Mouse (Mus musculus): ENCODE measurements at regions not wholly inside any gene's neighbourhood (a gene's known extent, or its start where the extent isn't known, plus 50 kb on each side); places are given as distances from the start of the nearest gene placed in this dataset.

GRCm38 (mm10) chr17:45955481-45955880, 76.7 kb downstream of the Vegfa start:
- DNase-seq (ENCODE audit: low spot score) = no peak
- no peak overlapping the region for H3K4me3 ChIP-seq (ENCODE audit: low read depth, low read length)
- H3K9ac ChIP-seq (replicated peaks; ENCODE audit: low read depth, low read length) = no peak overlapping the region
- H3K36me3 ChIP-seq (replicated peaks; ENCODE audit: control insufficient read depth, insufficient read depth, low read length) = no peaks in the 10 kb centered on the region
- H3K27ac ChIP-seq (ENCODE audit: low read depth) = no peak overlapping the region
- H3K4me1 ChIP-seq (ENCODE audit: control insufficient read depth, insufficient read depth) = peaks cover 2% of the 10 kb centered on the region; the same call in 1 of the 2 replicates
- no peak for ATAC-seq (ENCODE audit: insufficient read depth, low read depth)
- no peaks in the 10 kb centered on the region for H3K27me3 ChIP-seq (ENCODE audit: control insufficient read depth, insufficient read depth, low read length)
- TF ChIP-seq EP300 (IDR thresholded peaks at IDR 0.05; ENCODE audit: low read depth) (no peak), CTCF (IDR thresholded peaks at IDR 0.05; ENCODE audit: low read depth) (no peak)
- H3K4me2 ChIP-seq (ENCODE audit: low read depth, low read length) = no peak overlapping the region
- 51% methylated on average over 10 of the region's 10 CpGs for WGBS
- no peaks in the 10 kb centered on the region for H3K9me3 ChIP-seq (replicated peaks; ENCODE audit: control insufficient read depth, low read length)

GRCm38 (mm10) chr17:45954824-45955223, 77.3 kb downstream of the Vegfa start:
- Histone ChIP-seq H3K4me3 (ENCODE audit: low read depth, low read length) (no peak overlapping the region), H3K4me1 (ENCODE audit: control insufficient read depth, insufficient read depth) (peaks cover 3% of the 10 kb centered on the region; the same call in 1 of the 2 replicates), H3K9ac (replicated peaks; ENCODE audit: low read depth, low read length) (no peak overlapping the region), H3K36me3 (replicated peaks; ENCODE audit: control insufficient read depth, insufficient read depth, low read length) (no peaks in the 10 kb centered on the region), H3K9me3 (replicated peaks; ENCODE audit: control insufficient read depth, low read length) (no peaks in the 10 kb centered on the region), H3K27me3 (ENCODE audit: control insufficient read depth, insufficient read depth, low read length) (no peaks in the 10 kb centered on the region), H3K27ac (ENCODE audit: low read depth) (no peak overlapping the region), H3K4me2 (ENCODE audit: low read depth, low read length) (no peak overlapping the region)
- no peak for TF ChIP-seq EP300 (IDR thresholded peaks at IDR 0.05; ENCODE audit: low read depth)
- TF ChIP-seq CTCF (IDR thresholded peaks at IDR 0.05; ENCODE audit: low read depth) = no peak
- 82% methylated on average over 7 of the region's 7 CpGs for WGBS
- no peak for DNase-seq (ENCODE audit: low spot score)
- ATAC-seq (ENCODE audit: insufficient read depth, low read depth) = no peak

DNA sequence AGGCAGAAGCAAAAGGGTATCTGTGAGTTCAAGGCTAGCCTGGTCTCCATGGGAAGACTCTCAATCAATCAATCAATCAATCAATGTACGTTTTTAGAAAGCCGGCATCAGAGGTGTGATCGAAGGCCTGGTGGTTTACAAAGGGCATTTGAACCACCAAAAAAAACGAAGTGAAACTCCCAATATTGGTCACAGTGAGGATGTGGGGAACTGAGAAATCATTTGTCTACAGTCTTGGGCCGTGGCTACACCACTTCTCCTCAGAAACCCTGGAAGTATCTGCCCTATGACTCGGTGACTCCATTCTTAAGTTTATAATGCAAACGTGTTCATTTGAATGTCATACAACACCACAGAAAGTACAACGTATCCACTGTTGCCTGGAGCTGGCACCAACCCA, 78.6 kb downstream of the Vegfa start:
- Histone ChIP-seq H3K27ac (ENCODE audit: low read depth) (no peak overlapping the region), H3K9me3 (replicated peaks; ENCODE audit: control insufficient read depth, low read length) (no peaks in the 10 kb centered on the region), H3K9ac (replicated peaks; ENCODE audit: low read depth, low read length) (no peak overlapping the region), H3K4me1 (ENCODE audit: control insufficient read depth, insufficient read depth) (peaks cover 3% of the 10 kb centered on the region; the same call in 1 of the 2 replicates), H3K4me2 (ENCODE audit: low read depth, low read length) (no peak overlapping the region), H3K27me3 (ENCODE audit: control insufficient read depth, insufficient read depth, low read length) (no peaks in the 10 kb centered on the region), H3K4me3 (ENCODE audit: low read depth, low read length) (no peak overlapping the region), H3K36me3 (replicated peaks; ENCODE audit: control insufficient read depth, insufficient read depth, low read length) (no peaks in the 10 kb centered on the region)
- DNase-seq (ENCODE audit: low spot score) (no peak), ATAC-seq (ENCODE audit: insufficient read depth, low read depth) (no peak)
- TF ChIP-seq CTCF (IDR thresholded peaks at IDR 0.05; ENCODE audit: low read depth) = no peak
- TF ChIP-seq EP300 (IDR thresholded peaks at IDR 0.05; ENCODE audit: low read depth) = no peak
- 78% methylated on average over 8 of the region's 8 CpGs for WGBS

GRCm38 (mm10) chr17:45950533-45951164, 81.5 kb downstream of the Vegfa start:
- 33% methylated on average over 9 of the region's 9 CpGs for WGBS
- Histone ChIP-seq H3K4me2 (ENCODE audit: low read depth, low read length) (no peak overlapping the region), H3K9ac (replicated peaks; ENCODE audit: low read depth, low read length) (no peak overlapping the region), H3K27ac (ENCODE audit: low read depth) (no peak overlapping the region), H3K4me3 (ENCODE audit: low read depth, low read length) (no peak overlapping the region), H3K27me3 (ENCODE audit: control insufficient read depth, insufficient read depth, low read length) (no peaks in the 10 kb centered on the region), H3K36me3 (replicated peaks; ENCODE audit: control insufficient read depth, insufficient read depth, low read length) (no peaks in the 10 kb centered on the region), H3K4me1 (ENCODE audit: control insufficient read depth, insufficient read depth) (peaks cover 3% of the 10 kb centered on the region; the same call in 1 of the 2 replicates), H3K9me3 (replicated peaks; ENCODE audit: control insufficient read depth, low read length) (no peaks in the 10 kb centered on the region)
- TF ChIP-seq CTCF (IDR thresholded peaks at IDR 0.05; ENCODE audit: low read depth) (no peak), EP300 (IDR thresholded peaks at IDR 0.05; ENCODE audit: low read depth) (no peak)
- no peak for DNase-seq (ENCODE audit: low spot score)
- no peak for ATAC-seq (ENCODE audit: insufficient read depth, low read depth)

GRCm38 (mm10) chr17:45949141-45949540, 83.0 kb downstream of the Vegfa start:
- ATAC-seq (ENCODE audit: insufficient read depth, low read depth) (no peak), DNase-seq (ENCODE audit: low spot score) (no peak)
- no peak overlapping the region for H3K9ac ChIP-seq (replicated peaks; ENCODE audit: low read depth, low read length)
- H3K36me3 ChIP-seq (replicated peaks; ENCODE audit: control insufficient read depth, insufficient read depth, low read length) = no peaks in the 10 kb centered on the region
- no peak overlapping the region for H3K27ac ChIP-seq (ENCODE audit: low read depth)
- no peaks in the 10 kb centered on the region for H3K9me3 ChIP-seq (replicated peaks; ENCODE audit: control insufficient read depth, low read length)
- no peak for TF ChIP-seq CTCF (IDR thresholded peaks at IDR 0.05; ENCODE audit: low read depth)
- TF ChIP-seq EP300 (IDR thresholded peaks at IDR 0.05; ENCODE audit: low read depth) = no peak
- WGBS = 78% methylated on average over 6 of the region's 6 CpGs
- no peaks in the 10 kb centered on the region for H3K27me3 ChIP-seq (ENCODE audit: control insufficient read depth, insufficient read depth, low read length)
- H3K4me2 ChIP-seq (ENCODE audit: low read depth, low read length) = no peak overlapping the region
- H3K4me1 ChIP-seq (ENCODE audit: control insufficient read depth, insufficient read depth) = peaks cover 3% of the 10 kb centered on the region; the same call in 1 of the 2 replicates
- H3K4me3 ChIP-seq (ENCODE audit: low read depth, low read length) = no peak overlapping the region

Data from heart, postnatal 0 days (tissue).